Mouse (Mus musculus) testis, postnatal 10 days (tissue): ENCODE results near the gene Hnrnpa3.
"Not testable (repeated sequence)": the region's sequence is repeated elsewhere in the genome, so short reads cannot be mapped to it uniquely, and the experiment has no call there.

Experiments used
- DNase-seq: peaks from one replicate; pipeline ENCODE4 v3.0.0; 2021; ENCODE audit warnings: low spot score

Hnrnpa3 gene

GRCm38 (mm10) chr2:75679947-75680346 is 20.9 kb downstream of the Hnrnpa3 start:
- DNase-seq, result no peak

- DNase-seq, result no peak
Measured at GRCm38 (mm10) chr2:75681439-75681838, 22.4 kb downstream of the Hnrnpa3 start.

GRCm38 (mm10) chr2:75682978-75683709 is 24.1 kb downstream of the Hnrnpa3 start:
- peak; percentile 33 for DNase-seq

DNA sequence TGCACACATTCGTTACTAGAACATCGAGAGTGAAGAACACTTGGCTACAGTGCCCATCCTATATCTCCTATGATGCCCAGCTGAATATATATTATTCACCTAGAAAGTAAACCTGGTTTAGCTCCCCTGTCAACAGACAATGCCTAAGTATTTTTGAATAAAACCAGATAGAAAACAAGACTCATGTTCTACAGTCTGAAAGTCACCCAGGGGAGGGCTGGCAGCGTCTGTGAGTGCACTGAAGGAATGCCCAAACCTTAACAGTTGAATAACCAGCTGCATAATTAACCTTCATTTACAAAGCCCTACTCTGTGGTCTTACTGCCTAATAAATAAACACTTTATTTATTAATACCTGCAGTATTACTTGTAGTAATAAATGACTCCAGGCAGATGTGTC is 25.5 kb downstream of the Hnrnpa3 start:
- DNase-seq, result no peak

DNA sequence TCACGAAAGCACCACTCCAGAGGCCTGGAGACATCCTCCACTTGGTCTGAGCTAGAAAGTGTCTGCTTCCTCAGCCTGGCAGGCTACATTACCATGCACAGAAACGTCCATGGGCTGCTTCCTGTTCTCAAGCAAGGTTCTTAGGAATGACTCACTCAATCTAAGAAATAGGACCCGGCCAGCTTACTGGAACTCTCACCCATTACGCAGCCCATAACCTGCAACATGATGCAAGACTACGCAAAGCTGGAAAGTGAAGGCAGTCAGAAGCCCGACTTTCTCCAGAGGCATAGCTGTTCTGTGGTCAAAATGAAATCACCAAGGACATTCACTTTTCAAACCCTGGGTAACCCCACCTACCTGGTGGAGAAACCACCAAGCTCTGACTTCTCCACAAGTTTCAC is 26.4 kb downstream of the Hnrnpa3 start:
- no peak for DNase-seq

GRCm38 (mm10) chr2:75687040-75687749 is 28.1 kb downstream of the Hnrnpa3 start:
- no peak for DNase-seq

DNA sequence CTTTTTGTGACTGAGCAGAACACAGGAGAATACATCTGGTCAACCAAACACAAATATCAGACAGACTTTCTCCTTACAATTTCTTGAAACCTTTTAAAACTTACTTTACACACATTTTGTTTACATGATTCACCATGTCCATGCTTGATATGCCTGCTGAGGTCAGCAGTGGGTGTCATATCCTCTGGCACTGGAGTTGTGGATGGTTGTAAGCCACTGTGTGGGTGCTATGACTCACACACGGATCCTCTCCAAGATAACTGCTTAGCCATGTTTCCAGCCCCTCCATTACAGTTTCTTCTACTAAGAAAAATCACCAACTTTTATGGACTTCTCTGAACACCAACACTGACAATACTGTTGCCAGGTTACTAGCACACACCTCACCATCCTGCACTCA is 29.8 kb downstream of the Hnrnpa3 start:
- no peak for DNase-seq

- DNase-seq, result no peak
Measured at GRCm38 (mm10) chr2:75689482-75690158, 30.6 kb downstream of the Hnrnpa3 start.

- no peak for DNase-seq
Measured at GRCm38 (mm10) chr2:75690656-75691055, 31.6 kb downstream of the Hnrnpa3 start.

- DNase-seq, result no peak
Measured at GRCm38 (mm10) chr2:75691316-75691715, 32.3 kb downstream of the Hnrnpa3 start.

DNA sequence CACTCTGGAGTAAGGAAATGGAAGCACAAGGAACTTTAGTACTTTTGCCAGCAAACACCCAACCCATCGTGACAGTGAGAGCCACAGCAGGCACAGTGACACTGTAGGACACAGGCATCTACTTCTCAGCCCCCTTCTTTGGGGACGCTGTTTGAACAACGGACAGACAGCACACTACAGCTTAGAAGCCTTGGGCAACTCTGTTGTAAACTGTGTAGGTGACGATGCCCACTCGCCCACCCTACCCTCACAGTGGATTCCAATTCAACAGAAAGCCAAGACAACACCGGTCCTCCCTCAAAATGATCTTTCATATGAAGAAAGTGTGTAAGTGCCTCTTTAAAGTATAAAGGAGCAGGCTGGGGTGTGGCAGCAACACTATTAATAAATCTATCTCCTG is 33.3 kb downstream of the Hnrnpa3 start:
- no peak for DNase-seq

GRCm38 (mm10) chr2:75694926-75695325 is 35.9 kb downstream of the Hnrnpa3 start:
- DNase-seq, result not testable (repeated sequence)

DNA sequence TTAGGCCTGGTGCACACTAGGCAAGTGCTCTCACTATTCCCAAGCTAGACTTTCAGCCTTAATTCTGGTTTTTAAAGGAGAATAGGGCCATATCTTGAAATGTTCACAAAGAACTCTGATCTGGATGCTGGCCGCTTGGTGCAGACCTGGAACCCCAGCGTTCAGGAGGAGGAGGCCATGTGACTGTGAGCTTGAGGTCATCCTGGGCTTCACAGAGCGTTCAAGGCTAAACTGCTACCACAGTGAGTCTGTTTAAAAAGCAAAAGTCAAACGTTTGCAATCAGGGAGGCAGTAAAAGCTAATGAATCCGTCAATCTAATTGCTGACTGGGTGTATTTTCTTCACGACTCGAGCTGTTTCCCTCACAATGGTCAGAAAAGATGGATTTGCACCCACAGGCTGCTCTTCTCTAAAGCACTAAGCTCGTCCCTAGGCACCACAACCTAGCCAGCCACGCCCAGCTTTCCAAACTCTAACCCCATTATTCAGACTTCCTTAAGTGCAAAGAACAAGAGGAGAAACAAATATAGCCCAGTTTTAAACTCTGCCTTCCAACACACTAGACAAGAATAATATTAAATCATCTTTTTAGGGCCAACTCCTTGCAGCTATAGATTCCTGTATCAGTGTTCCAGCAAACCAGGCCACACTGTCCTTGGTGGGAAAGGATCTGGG is 36.8 kb downstream of the Hnrnpa3 start:
- no peak for DNase-seq

GRCm38 (mm10) chr2:75696371-75696770 is 37.3 kb downstream of the Hnrnpa3 start:
- no peak for DNase-seq

GRCm38 (mm10) chr2:75697222-75697621 is 38.2 kb downstream of the Hnrnpa3 start:
- DNase-seq, result no peak

DNA sequence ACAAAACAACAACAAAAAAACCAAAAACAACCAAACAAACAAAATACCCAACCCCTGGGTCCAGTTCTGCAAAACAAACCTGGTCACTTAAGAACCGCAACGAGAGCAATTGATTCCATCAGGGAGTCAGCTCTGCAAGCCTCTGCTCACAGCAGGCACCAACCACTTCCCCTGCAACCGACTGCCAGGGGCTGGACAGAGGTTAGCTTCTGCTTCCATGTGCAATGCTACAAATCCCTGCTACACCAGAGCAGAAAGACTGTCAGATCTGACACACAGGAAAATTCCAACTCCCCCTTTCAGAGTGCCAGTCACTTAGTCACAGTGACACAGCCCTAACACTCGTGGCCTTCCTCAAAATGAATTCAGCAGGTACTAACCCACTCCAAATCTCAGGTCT is 38.9 kb downstream of the Hnrnpa3 start:
- DNase-seq, result no peak

DNA sequence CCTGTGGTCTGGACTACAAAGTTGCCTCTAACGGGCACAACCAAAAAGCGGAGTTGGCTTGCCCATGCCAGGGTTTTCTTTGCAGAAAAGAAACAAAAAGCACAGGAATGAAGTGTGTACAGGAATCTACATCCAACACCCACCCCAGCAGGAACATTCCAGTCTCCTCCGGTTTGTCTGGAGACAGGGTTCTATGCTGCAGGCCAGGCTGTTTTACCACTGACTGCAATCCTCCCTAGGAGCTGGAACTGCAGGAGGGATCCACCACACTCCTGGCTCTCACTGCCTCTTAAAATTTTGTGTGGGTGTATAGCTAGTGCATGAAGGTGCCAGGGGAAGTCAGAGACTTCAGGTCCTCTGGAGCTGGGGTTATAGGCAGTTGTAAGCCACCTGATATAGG is 39.8 kb downstream of the Hnrnpa3 start:
- no peak for DNase-seq

DNA sequence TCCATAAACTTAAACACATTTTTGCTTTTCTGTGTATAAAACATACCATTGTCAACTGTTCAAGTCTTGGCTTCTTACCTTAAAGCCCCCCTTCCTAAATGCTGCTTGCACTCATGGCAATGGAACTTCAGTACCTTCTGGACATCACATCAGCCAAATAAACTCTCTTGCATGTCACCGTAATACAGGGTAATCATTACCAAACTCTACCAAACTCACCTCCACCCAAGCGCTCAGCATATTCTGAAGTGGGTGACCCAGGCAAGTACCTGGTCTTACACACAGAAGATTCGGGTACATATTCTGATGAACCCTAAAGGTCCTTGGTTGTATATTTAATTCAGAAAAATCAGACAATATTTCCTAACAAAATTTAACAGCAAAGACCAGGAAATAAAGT is 41.5 kb downstream of the Hnrnpa3 start:
- no peak for DNase-seq

- no peak for DNase-seq
Measured at GRCm38 (mm10) chr2:75701207-75701606, 42.1 kb downstream of the Hnrnpa3 start.

- DNase-seq, result no peak
Measured at GRCm38 (mm10) chr2:75701822-75702587, 42.9 kb downstream of the Hnrnpa3 start.

- no peak for DNase-seq
Measured at GRCm38 (mm10) chr2:75702588-75702976, 43.5 kb downstream of the Hnrnpa3 start.
